Mouse (Mus musculus): ENCODE results near the gene Traf3.

The Traf3 gene

DNA sequence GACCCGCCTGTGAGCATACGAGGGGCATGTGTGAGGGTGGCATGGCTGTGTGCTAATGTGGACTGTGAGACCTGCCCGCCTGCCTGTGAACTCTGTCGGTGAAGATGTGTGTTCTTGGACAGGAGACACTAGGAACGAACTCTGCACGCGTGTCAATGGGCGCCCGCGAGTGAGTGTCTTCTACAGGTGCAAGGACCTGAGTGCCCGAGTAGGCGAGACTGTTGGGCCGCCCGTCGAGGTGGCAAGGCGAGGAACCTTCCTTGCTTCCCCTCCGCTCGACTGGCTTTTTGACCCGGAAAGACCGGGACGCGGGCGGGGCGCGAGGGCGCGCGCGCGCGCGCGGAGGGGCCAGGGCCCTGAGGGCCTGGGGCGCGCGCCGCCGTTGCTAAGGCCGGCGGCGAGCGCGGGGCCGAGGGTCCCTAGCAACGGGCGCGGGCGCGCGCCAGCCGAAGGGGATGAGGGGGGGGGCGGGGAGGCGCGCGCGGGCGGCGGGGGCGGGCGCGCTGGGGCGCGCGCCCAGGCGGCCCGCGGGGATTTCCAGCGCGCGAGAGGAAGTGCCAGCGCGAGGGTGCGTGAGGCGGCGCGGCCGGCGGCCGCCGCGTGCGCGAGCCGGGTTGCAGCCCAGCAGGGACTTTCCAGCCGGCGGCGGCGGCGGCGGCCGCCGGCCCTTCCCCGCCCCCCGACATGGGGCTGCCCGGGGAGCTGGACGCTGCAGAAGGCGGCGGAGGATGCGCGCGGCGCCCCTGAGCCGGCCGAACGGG, at the start of gene Traf3:
Gene Traf3, plus strand, starts transcription at position 540 of the 761 bp plus-strand sequence.
- peak in 1 of 2 experiments; percentile 66 for DNase-seq (ENCODE audit: low spot score in 2 of 2)

DNA sequence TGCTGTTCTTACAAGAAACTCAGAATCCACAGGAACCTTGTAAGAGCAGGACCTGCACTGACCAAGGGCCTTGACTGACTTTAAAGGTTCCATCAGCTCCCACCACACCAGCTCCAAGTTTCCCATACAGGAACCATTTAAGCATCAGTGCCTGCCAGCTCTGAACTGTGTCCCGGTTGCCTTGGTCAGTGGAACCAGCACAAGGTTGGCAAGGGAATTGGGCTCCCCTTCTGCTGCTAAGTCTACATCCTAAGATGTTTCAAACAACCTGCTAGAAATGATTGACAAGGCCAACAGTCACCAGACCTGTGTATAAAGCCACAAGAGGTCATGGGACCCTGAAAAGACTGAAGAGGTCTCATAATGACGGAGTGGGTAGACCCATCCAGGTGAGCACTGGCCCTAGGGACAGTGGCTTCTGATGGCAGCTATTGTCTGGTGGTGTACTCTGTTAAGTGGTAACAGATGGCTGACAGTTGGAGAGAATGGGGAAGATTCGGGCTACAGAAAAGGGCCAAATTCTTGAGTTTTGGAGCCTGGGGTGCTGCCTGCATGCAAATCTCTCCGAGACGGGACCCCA, 46.6 kb upstream of the Traf3 start:
- DNase-seq (ENCODE audit: low spot score in 2 of 2): no peak

GRCm38 (mm10) chr12:111120976-111121645, 45.1 kb upstream of the Traf3 start:
- DNase-seq (ENCODE audit: low spot score in 2 of 2): no peak

DNA sequence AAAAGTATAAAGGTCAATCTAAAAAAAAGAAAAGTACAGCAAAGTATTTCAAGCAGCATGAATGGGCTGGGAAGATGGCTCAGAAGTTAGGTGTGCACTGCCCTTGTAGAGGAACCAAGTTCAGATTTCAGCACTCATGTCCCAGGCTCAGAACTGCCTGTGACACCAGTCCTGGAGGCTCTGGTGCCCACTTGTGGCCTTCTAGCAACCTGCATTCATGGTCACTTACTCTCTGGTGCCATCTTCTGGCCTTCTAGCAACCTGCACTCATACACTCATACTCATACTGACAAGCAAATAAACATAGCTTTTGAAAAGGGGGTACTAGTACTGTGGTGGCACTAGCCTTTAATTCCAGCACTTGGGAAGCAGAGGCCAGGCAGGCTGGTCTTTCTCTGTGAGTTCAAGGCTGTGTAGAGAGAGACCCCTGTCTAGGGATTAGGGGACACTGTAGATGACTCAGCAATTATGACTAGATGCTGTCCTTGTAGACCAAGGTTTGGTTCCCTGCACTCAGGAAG, 43.8 kb upstream of the Traf3 start:
- DNase-seq (ENCODE audit: low spot score in 2 of 2): no peak

GRCm38 (mm10) chr12:111124601-111125260, 41.4 kb upstream of the Traf3 start:
- no peak for DNase-seq (ENCODE audit: low spot score in 2 of 2)

GRCm38 (mm10) chr12:111125666-111126065, 40.5 kb upstream of the Traf3 start:
- DNase-seq (ENCODE audit: low spot score in 2 of 2): no peak

- no peak for DNase-seq (ENCODE audit: low spot score in 2 of 2)
These were observed 32.0 kb upstream of the Traf3 start for GRCm38 (mm10) chr12:111134169-111134568.

GRCm38 (mm10) chr12:111134791-111135733, 31.1 kb upstream of the Traf3 start:
- no peak for DNase-seq (ENCODE audit: low spot score in 2 of 2)

DNA sequence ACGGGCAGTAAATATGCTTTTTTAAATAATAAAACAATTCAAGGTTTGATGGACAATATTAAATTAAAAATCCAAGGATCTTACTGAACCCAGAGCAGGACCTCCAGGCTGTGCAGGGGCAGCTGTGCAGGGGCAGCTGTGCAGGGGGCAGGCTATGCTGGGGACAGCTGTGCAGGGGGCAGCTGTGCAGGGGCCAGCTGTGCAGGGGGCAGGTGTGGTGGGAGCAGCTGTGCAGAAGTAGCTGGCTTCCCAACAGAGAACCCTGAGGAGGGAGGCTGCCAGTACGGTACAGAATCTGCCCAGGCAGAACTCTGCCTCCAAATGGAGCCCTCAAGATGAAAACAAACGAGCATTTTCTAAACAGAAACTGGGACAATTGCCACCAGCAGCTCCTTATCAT, 30.2 kb upstream of the Traf3 start:
- no peak for DNase-seq (ENCODE audit: low spot score in 2 of 2)

DNA sequence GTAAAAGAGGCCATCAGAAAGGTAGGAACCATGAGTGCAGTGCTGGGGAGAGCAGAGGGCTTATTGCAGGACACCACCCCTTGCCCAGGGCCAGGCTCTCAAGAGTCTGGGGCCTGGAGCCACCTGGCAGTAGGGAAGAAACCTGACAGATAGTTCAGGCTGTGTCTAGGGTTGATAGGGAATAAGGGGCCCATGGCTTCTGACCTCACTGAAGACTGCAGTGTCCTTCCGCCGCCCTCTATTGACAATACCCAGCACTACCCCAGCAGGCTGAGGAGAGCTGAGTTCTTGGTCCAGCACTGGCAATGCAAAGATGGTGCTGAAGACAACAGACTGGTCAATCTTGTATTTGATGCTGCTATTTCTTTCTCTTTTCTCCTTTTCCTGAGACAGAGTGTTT, 29.1 kb upstream of the Traf3 start:
- no peak for DNase-seq (ENCODE audit: low spot score in 2 of 2)

DNA sequence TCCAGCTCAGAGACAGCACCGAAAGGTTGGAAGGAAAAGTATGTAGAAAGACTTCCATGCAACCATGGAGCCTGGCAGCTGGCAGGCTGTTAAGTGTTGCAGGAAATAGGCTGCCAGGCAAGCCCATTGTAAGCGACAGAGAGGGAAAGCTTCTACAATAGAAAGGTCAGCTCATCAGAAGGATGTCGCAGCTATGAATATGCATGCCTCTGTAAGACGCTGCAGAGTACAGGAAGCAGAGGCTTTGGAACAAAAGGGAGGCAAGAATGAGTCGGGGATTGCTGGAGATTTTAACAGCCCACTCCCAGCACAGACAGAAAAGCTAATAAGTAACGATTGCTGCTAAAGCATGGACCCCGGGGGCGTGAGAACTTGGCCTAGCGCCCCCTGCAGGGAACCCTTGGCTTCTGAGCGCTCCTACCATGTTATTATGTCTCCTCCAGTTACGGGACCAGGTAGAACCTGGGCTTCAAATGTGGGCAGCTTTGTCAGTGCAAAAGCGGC, 23.1 kb upstream of the Traf3 start:
- no peak for DNase-seq (ENCODE audit: low spot score in 2 of 2)

DNA sequence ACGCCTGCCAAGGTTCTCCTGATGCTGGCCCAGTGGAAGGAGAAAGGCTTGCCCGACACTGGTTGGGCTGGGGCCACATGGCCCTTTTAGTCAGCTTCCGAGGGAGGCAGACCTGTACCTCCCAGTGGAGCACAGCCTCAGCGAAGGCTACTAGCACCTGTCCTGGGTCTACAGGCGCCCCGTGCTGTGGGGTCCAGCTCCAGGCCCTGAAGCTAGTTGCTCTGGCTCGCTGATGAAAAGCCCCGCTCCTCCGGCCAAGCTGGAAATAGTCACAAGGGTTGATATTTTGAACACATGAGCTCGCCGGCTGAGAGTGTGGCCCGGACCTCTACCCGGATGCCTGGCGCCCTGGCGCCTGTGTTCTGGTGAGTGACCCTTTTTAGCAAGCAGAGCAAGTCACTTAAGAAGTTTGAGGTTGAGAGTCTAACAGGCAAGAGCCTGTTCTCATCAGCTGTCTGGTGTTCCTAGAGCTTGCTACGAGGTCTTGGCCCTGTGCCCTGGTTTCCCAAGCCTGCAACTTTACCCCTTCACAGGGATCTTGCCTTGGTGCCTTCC, 22.6 kb upstream of the Traf3 start:
- DNase-seq (ENCODE audit: low spot score in 2 of 2): no peak

- DNase-seq (ENCODE audit: low spot score in 2 of 2): no peak
These were observed 21.6 kb upstream of the Traf3 start for GRCm38 (mm10) chr12:111144598-111144997.

- peak; percentile 51 to 65 for DNase-seq (ENCODE audit: low spot score in 2 of 2)
These were observed 20.9 kb upstream of the Traf3 start for GRCm38 (mm10) chr12:111145269-111145668.

- DNase-seq (ENCODE audit: low spot score in 2 of 2): no peak
These were observed 16.5 kb upstream of the Traf3 start for GRCm38 (mm10) chr12:111149495-111150235.

DNA sequence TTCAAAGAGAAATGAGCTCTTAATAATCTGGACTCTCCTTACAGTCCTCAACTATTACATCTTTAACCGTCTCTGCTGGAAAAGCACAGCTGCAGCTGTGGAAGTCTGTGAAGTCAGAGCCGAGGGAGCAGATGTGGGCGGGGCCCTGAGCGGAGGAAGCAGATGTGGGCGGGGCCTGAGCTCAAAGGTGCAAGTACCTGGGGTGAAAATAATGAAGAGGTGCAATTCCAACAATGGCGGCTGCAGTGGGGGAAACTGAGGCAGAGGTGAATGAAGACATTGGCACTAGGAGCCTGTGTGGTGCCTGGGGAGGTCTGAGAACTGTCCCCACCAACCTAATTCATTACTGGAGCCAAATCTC, 16.0 kb upstream of the Traf3 start:
- DNase-seq (ENCODE audit: low spot score in 2 of 2): no peak

DNA sequence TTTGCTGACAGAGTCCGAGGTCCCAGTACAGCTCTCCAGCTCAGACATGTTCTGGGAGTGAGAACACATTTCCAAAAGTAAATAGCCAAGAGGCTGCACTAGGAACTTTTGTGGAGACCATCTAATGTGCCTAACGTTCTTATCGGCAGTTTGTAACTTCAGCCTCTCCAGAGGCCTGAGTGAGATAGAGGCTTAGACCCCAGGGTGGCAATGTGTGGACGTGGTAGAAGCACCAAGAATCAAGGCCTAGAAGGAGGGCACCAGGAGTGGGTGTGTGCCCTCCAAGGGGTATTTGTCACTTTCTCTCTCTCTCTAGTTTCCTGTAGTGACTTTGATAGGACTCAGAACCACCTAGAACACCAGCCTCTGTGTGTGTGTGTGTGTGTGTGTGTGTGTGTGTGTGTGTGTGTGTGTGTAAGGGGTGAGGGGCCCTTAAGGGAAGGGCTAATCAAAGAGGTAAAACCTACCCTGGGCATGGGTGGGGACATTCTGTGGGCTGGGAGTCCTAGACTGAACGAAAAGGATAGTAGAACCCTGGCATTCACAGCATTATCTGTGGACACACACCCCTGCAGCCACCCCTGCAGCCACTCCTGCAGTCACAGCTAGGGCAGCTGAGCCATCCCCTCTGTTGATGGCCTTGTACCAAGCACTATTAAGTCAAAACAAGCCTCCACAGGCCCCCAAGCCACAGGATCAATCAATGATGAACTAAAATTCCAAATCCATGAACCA, 14.6 kb upstream of the Traf3 start:
- DNase-seq (ENCODE audit: low spot score in 2 of 2): no peak

- no peak for DNase-seq (ENCODE audit: low spot score in 2 of 2)
These were observed 13.6 kb upstream of the Traf3 start for GRCm38 (mm10) chr12:111152579-111152978.
